Mouse (Mus musculus) kidney, adult 2 months (tissue): Measurements from ENCODE around the gene P2rx2.

ENCODE experiments used
- CTCF ChIP-seq: fragments of 200-500 bp; conservative IDR thresholded peaks from 2 replicates; pipeline ENCODE4 v1.5.1; 2011; ENCODE audit warnings: low read depth, mild to moderate bottlenecking, control low read depth, low read length, moderate library complexity, mixed read lengths; ENCODE audit not compliant: insufficient read depth, insufficient read length
- POLR2A ChIP-seq: fragments of 200-500 bp; IDR thresholded peaks from one replicate; pipeline ENCODE4 v1.6.1; 2011; ENCODE audit warnings: low read depth, low read length, control low read depth

- TF ChIP-seq CTCF (no peak), POLR2A (no peak)
Measured at GRCm38 (mm10) chr5:110387332-110387731, 44.3 kb upstream of the P2rx2 start.
